In genomic region chr5:24510635-24511034, GRCm38 (mm10) we compare ENCODE assay signal across 10 mouse cellular contexts. TPM values are rescaled to one million over a fixed set of nuclear protein-coding genes. Genes with fewer than 3 reads are reported as not detected.
DNase-seq lines count a peak whose midpoint lies in the region; ATAC-seq and TF ChIP-seq lines count a peak whose summit lies in the region.
"Had no signal": no experiment of that assay in that cellular context is flagged by ENCODE, and none has a peak within 500 bp of the region (broad histone marks: within the 10 kb centered on the region; RNA-seq: fewer than 3 reads in every experiment).

No protein-coding gene starts in this region.

- no peaks in the 10 kb centered on the region for H3K9me3 ChIP-seq in midbrain, postnatal 0 days (ENCODE audit: low read length)
- H3K9me3 ChIP-seq in midbrain, embryonic 14.5 days (ENCODE audit: control insufficient read depth, low read length) = no peaks in the 10 kb centered on the region
- peaks cover 2% of the 10 kb centered on the region; the same call in 1 of the 2 replicates for H3K9me3 ChIP-seq in liver, embryonic 14.5 days (ENCODE audit: control insufficient read depth, low read length)
- H3K9me3 ChIP-seq: liver, embryonic 15.5 days had no signal

- no peaks in the 10 kb centered on the region for H3K4me1 ChIP-seq in midbrain, postnatal 0 days (ENCODE audit: insufficient read depth, low read length)
- no peaks in the 10 kb centered on the region for H3K4me1 ChIP-seq in midbrain, embryonic 14.5 days (ENCODE audit: control insufficient read depth, insufficient read depth, low read length)
- no peaks in the 10 kb centered on the region for H3K4me1 ChIP-seq in liver, embryonic 14.5 days (replicated peaks; ENCODE audit: control insufficient read depth in 2 of 2, insufficient read depth in 2 of 2, low read length in 1 of 2)
- H3K4me1 ChIP-seq: liver, embryonic 15.5 days had no signal

- H3K27me3 ChIP-seq in midbrain, postnatal 0 days (ENCODE audit: insufficient read depth, low read length) = no peaks in the 10 kb centered on the region
- H3K27me3 ChIP-seq in midbrain, embryonic 14.5 days (ENCODE audit: control insufficient read depth, insufficient read depth, low read length) = no peaks in the 10 kb centered on the region
- no peaks in the 10 kb centered on the region; the same call in none of the 2 replicates for H3K27me3 ChIP-seq in liver, embryonic 14.5 days (ENCODE audit: control insufficient read depth, insufficient read depth, low read length)

- no peak overlapping the region for H3K9ac ChIP-seq in midbrain, postnatal 0 days (replicated peaks; ENCODE audit: low read length, poor library complexity, severe bottlenecking)
- no peak overlapping the region for H3K9ac ChIP-seq in midbrain, embryonic 14.5 days (replicated peaks; ENCODE audit: low read length)
- H3K9ac ChIP-seq in liver, embryonic 14.5 days (replicated peaks) = no peak overlapping the region
- H3K9ac ChIP-seq: liver, embryonic 15.5 days had no signal

- H3K4me3 ChIP-seq in midbrain, postnatal 0 days (ENCODE audit: low read depth, low read length) = no peak overlapping the region
- no peak overlapping the region for H3K4me3 ChIP-seq in midbrain, embryonic 14.5 days (replicated peaks; ENCODE audit: low read depth, low read length)
- no peak overlapping the region for H3K4me3 ChIP-seq in liver, embryonic 14.5 days (ENCODE audit: insufficient read depth in 1 of 2, low read depth in 2 of 2, low read length in 2 of 2)
- H3K4me3 ChIP-seq: liver, embryonic 15.5 days had no signal

- peak; percentile 26 for DNase-seq in embryo, embryonic 10.5 days (ENCODE audit: low spot score)
- no peak for DNase-seq in embryo, embryonic 10 days (ENCODE audit: low spot score)
- no peak for DNase-seq in midbrain, postnatal 0 days (ENCODE audit: low spot score)
- no peak for DNase-seq in midbrain, embryonic 14.5 days
- DNase-seq in brain, adult 2 months (ENCODE audit: low read depth, low spot score) = peak; percentile 48
- DNase-seq in liver, embryonic 14.5 days (ENCODE audit: low read depth in 3 of 3, low spot score in 3 of 3) = peak in 1 of 3 experiments; percentile 16
- no peak for DNase-seq in frontal cortex, postnatal 36 days (ENCODE audit: low spot score in 2 of 2)
- no peak for DNase-seq in left cerebral cortex, postnatal 36 days (ENCODE audit: low spot score in 2 of 2)

- no peak for TF ChIP-seq EP300 in liver, embryonic 14.5 days (IDR thresholded peaks at IDR 0.05; ENCODE audit: low read depth)

- intact Hi-C loops in left cerebral cortex, postnatal 36 days (cut with DNase I) = loop anchor here (5.0 kb wide), 1 partner anchor 142 kb away; no protein-coding TSS in a partner anchor

- WGBS in midbrain, postnatal 0 days = 50% methylated on average over 11 of the region's 11 CpGs
- 49% methylated on average over 11 of the region's 11 CpGs for WGBS in midbrain, embryonic 14.5 days
- 43% methylated on average over 11 of the region's 11 CpGs for WGBS in liver, embryonic 14.5 days (ENCODE audit: insufficient replicate concordance)

- no peak overlapping the region for H3K4me2 ChIP-seq in midbrain, postnatal 0 days (ENCODE audit: low read depth, low read length, poor library complexity, severe bottlenecking)
- H3K4me2 ChIP-seq in midbrain, embryonic 14.5 days (ENCODE audit: low read length) = no peak overlapping the region
- no peak overlapping the region for H3K4me2 ChIP-seq in liver, embryonic 14.5 days (ENCODE audit: low read depth)
- H3K4me2 ChIP-seq: liver, embryonic 15.5 days had no signal

- H3K27ac ChIP-seq in midbrain, postnatal 0 days (ENCODE audit: low read depth, low read length) = no peak overlapping the region
- H3K27ac ChIP-seq in midbrain, embryonic 14.5 days (replicated peaks; ENCODE audit: low read depth, low read length) = no peak overlapping the region
- H3K27ac ChIP-seq in liver, embryonic 14.5 days = no peak overlapping the region
- H3K27ac ChIP-seq: liver, embryonic 15.5 days had no signal

- TF ChIP-seq CTCF in midbrain, postnatal 0 days (IDR thresholded peaks at IDR 0.05) = peak; percentile 50
- peak; percentile 65 for TF ChIP-seq CTCF in liver, embryonic 14.5 days (IDR thresholded peaks at IDR 0.05; ENCODE audit: low read depth)

- ATAC-seq in midbrain, postnatal 0 days (ENCODE audit: low FRiP score) = no peak
- no peak for ATAC-seq in midbrain, embryonic 14.5 days (ENCODE audit: low FRiP score, low TSS enrichment)
- no peak for ATAC-seq in liver, embryonic 14.5 days (ENCODE audit: insufficient read depth)

- H3K36me3 ChIP-seq in midbrain, postnatal 0 days (ENCODE audit: insufficient read depth, low read length) = no peaks in the 10 kb centered on the region
- H3K36me3 ChIP-seq in midbrain, embryonic 14.5 days (ENCODE audit: control insufficient read depth, insufficient read depth, low read length) = no peaks in the 10 kb centered on the region
- H3K36me3 ChIP-seq in liver, embryonic 14.5 days (replicated peaks; ENCODE audit: control insufficient read depth, insufficient read depth, low read depth) = no peaks in the 10 kb centered on the region
- H3K36me3 ChIP-seq: G1E; liver, embryonic 15.5 days had no signal

RNA-seq across cellular contexts. Expression of gene Gbx1, which starts 16.4 kb away (rescaled TPM):
- total RNA-seq in midbrain, postnatal 0 days (2014; rRNA removed) = 0.33 TPM in 1 of 2 replicates, not detected in the other
- 0.09 and 0.12 TPM in 2 replicates for polyA plus RNA-seq in midbrain, postnatal 0 days (2015; fragmentation: Nextera tagmentation; extraction: Ambion mirVana)
- polyA plus RNA-seq in midbrain, embryonic 14.5 days (2014; fragmentation: Nextera tagmentation; extraction: Ambion mirVana) = 0.05 and 0.12 TPM in 2 replicates
- polyA plus RNA-seq in liver, embryonic 14.5 days (2012; rRNA removed) = not detected in 2 replicates
- polyA plus RNA-seq in liver, embryonic 14.5 days (2014; fragmentation: Nextera tagmentation; extraction: Ambion mirVana) = not detected in 2 replicates
- under 1 TPM in 1 of 2 experiments, not detected in 1; 0.61 TPM for total RNA-seq in left cerebral cortex, postnatal 36 days (2021)
- total RNA-seq: G1E had no signal
- polyA plus RNA-seq: liver, embryonic 15.5 days had no signal

RNA-seq across cellular contexts. Expression of gene Asb10, which starts 30.1 kb away (rescaled TPM):
- total RNA-seq in midbrain, postnatal 0 days (2014; rRNA removed) = 1.2 TPM in 1 of 2 replicates, not detected in the other
- 0.31 and 0.39 TPM in 2 replicates for polyA plus RNA-seq in midbrain, postnatal 0 days (2015; fragmentation: Nextera tagmentation; extraction: Ambion mirVana)
- 0.09 and 0.12 TPM in 2 replicates for polyA plus RNA-seq in midbrain, embryonic 14.5 days (2014; fragmentation: Nextera tagmentation; extraction: Ambion mirVana)
- polyA plus RNA-seq in liver, embryonic 14.5 days (2012; rRNA removed) = 0.08 and 0.13 TPM in 2 replicates
- not detected in 2 replicates for polyA plus RNA-seq in liver, embryonic 14.5 days (2014; fragmentation: Nextera tagmentation; extraction: Ambion mirVana)
- under 1 TPM in 1 of 2 experiments, not detected in 1; 0.27 TPM for total RNA-seq in left cerebral cortex, postnatal 36 days (2021)
- total RNA-seq: G1E had no signal
- polyA plus RNA-seq: G1E had no signal

RNA-seq across cellular contexts. Expression of gene 4931409K22Rik, which starts 46.0 kb away (rescaled TPM):
- not detected in 2 replicates for total RNA-seq in midbrain, postnatal 0 days (2014; rRNA removed)
- polyA plus RNA-seq in midbrain, postnatal 0 days (2015; fragmentation: Nextera tagmentation; extraction: Ambion mirVana) = not detected in 2 replicates
- not detected in 2 replicates for polyA plus RNA-seq in midbrain, embryonic 14.5 days (2014; fragmentation: Nextera tagmentation; extraction: Ambion mirVana)
- 0.03 TPM in 1 of 2 replicates, not detected in the other for polyA plus RNA-seq in liver, embryonic 14.5 days (2012; rRNA removed)
- not detected in 2 replicates for polyA plus RNA-seq in liver, embryonic 14.5 days (2014; fragmentation: Nextera tagmentation; extraction: Ambion mirVana)
- under 1 TPM in 1 of 2 experiments, not detected in 1; 0.23 TPM for total RNA-seq in left cerebral cortex, postnatal 36 days (2021)
- total RNA-seq: G1E had no signal
- polyA plus RNA-seq: G1E; liver, embryonic 15.5 days had no signal

RNA-seq across cellular contexts. Expression of gene Agap3, which starts 58.7 kb away (rescaled TPM):
- total RNA-seq in midbrain, postnatal 0 days (2014; rRNA removed) = 239 and 282 TPM in 2 replicates
- polyA plus RNA-seq in midbrain, postnatal 0 days (2015; fragmentation: Nextera tagmentation; extraction: Ambion mirVana) = 116 and 120 TPM in 2 replicates
- polyA plus RNA-seq in midbrain, embryonic 14.5 days (2014; fragmentation: Nextera tagmentation; extraction: Ambion mirVana) = 65.1 and 79.0 TPM in 2 replicates
- polyA plus RNA-seq in liver, embryonic 14.5 days (2012; rRNA removed) = 16.9 and 17.8 TPM in 2 replicates
- polyA plus RNA-seq in liver, embryonic 14.5 days (2014; fragmentation: Nextera tagmentation; extraction: Ambion mirVana) = 6.6 and 10.1 TPM in 2 replicates
- 100 to 1,000 TPM; 507 to 566 TPM for total RNA-seq in left cerebral cortex, postnatal 36 days (2021)

Comparison
In these comparisons a context has a peak if more than half of its experiments do, and no peak if none do; other contexts are left out.
1. DNase-seq: peak in embryo, embryonic 10.5 days (single experiment) and brain, adult 2 months (single experiment); none in embryo, embryonic 10 days (single experiment), midbrain, postnatal 0 days (single experiment), midbrain, embryonic 14.5 days (single experiment), frontal cortex, postnatal 36 days (0 of 2) and left cerebral cortex, postnatal 36 days (0 of 2).